Mouse (Mus musculus): Measurements from ENCODE around the gene Ccdc12. TPM values are rescaled to one million over a fixed set of nuclear protein-coding genes. Genes with fewer than 3 reads are reported as not detected.

Ccdc12 gene
- polyA plus RNA-seq (2012; rRNA removed), result 50.0 and 53.6 TPM in 2 replicates

DNA sequence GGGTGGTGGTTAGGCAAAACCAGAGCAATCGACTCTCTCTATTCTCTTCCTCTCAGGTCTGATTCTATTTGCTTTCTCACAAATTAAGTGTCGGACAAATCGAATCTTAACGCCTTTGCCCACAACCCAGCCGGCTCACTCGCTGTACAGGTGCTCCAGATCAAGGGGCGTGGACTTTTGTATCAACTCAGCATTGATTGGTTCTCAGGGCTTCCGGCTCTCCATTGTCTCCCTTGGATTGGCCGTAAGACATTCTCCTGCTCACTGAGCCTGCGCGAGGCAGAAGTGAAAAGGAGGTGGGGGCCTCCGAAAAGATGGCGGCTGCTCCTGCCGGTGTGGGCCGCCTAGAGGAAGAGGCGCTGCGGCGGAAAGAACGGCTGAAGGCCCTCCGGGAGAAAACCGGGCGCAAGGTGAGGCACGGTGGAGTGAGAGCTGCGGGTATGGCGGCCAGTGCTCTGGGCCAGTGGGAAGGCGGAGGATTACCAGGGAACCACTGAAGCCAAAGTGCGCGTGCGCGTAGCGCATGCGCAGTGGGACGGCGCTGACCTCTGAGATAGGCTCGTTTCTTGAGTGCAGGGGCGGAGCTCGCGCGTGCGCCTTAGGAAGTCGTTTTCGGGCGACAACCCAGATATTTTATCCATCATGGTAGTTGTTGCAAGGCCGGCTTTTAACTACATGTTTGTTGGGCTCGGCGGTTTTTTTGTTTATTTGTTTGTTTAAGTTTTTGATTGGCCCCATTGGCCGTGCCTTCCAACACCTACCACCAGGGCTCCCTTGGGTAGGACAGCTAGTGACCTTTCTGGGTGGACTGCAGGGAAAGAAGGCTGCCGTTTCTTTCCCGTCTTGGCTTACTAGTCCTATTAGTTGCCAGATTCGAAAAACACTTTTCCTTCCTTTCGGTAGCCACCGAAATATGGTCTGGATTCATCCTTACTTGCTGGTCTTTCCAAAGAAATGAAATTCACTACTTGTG, at the start of gene Ccdc12:
Ccdc12 (plus strand) TSS at position 255 of the 973 bp plus-strand sequence.

DNA sequence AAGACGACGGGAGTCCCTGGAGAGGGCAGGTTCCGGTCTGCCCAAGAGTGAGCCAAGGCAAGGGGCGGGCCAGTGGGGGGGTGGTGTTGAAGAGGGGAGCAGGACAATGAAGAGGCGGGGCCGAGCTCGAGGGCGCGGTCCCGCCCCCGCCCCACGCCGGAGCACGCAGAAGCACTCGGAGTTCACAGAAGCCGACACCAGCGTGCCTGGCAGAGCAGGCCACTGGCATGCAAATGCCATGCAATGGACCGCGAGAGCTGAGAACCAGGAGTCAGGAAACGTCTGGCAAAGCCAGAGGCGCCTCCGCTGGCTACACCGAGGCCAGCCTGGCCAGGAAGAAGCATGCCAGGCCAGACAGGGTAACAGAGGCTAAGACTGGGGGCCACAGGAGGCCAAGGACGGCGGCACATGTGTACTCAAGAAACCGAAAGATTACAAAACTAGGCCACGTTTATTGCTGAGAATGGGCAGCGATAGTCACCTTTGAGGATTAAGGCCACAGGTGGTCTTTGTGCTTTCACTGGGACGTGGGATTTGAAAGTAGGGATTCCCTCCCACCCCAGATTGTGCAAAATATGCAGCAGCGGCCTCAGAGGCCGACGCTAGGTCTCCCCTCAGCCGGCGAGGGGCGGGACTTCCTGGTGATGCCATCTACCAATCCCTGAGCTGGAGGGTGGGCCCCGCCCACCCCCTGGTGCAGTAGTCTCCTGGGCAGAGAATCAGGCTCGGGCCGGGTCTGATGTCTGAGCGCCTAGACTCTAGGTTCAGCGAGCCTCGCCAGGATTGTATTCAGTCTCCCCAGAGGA, 31.7 kb upstream of the Ccdc12 start, which contains the start of gene Nradd:
Nradd (minus strand) TSS at position 92 of the 806 bp plus-strand sequence.

DNA sequence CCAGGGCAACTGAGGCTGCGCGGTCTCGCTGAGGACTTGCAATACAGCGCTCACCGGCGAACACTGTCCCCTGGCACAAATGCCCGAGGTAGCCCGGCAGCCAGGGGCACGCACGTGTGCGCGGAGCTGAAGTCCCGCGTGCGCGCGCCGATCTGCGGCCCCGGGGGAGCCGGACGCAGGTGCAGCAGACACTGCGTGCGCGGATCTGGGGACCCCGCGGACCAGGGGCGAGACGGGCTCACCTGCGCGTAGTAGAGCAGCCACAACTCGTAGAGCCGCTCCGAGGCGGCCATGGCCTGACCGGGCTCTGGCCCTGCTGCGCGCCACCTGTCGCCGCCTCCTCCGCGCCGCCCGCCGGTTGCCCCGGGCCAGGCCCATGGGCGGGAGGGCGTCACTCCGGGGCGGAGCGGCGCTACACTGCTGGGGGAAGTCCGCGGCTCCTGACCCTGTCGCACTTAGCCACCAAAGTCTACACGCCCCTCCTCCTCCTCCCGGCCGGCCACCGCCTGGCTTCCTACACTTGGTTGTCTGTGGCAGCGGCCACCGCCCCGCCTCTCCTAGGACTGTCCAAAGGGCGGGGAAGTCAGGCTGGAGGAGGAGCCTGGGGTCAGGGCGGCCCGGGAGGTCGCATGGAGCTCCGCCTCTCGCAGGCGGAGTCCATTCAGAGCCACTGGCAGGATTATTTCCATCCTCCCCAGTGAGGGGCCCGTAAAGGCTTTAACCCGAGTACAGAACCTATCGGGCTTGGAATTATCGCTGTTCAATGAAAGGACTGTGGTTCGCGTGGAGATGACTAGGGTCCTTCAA, 2.4 kb upstream of the Ccdc12 start, which contains the start of gene Nbeal2:
Nbeal2 (minus strand) TSS at position 507 of the 807 bp plus-strand sequence.

DNA sequence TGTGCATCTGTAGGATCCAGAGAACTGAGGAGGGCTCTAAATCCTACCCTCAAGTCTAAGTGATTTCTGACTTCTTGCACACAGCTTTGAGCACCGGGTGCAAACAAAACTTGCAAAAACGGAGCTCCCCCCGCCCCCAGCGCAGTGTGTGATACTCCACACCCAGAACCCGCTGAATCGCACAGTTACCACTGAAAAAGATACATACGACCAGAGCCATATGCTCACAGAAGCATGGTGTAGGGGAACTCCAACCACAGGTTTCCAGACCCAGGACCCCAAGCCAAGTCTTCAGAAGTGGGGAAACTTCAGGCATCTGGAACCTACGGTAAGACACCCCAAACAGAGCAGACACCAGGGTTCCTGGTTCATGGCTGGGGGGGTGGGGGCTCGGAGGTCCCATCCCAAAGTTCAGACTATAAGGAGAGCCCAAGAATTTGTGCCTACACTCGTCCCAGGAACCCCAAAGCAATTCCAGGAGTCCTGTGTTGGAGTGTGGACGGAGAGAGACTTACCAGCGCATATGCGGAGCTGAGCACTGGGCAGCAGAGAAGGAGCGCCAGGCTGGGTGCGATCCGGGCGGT, 85.5 kb downstream of the Ccdc12 start, which contains the start of gene Myl3:
Myl3 (plus strand) TSS at position 151 of the 584 bp plus-strand sequence.

DNA sequence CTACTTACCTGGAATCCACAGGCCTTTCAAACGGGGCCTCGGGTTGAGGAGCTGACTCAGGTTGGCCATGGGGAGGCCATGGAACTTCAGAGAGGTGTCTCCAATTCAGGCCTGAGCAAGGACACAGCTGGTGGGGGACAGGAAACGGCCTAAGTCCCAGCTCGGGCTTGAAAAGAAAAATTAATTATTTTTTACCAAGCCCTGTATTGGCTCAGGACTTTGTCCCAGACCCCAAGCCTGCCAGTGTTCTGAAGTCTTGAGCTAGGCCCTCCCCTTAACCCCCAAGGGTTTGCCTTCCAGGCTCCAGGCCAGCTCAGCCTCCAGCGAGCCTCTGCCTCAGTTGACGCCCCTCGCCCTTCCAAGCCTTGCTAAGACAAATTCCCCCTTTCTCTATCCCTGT, 90.7 kb downstream of the Ccdc12 start, which contains the start of gene Pth1r:
Pth1r (minus strand) TSS at position 185 of the 400 bp plus-strand sequence.

Other genes with a start within 250 kb of the Ccdc12 start
- gene Ptpn23, start 248.3 kb upstream of the Ccdc12 start, polyA plus RNA-seq (2012; rRNA removed), result 34.9 and 36.8 TPM in 2 replicates
- 0.21 TPM in 1 of 2 replicates, not detected in the other for gene Ngp, start 236.8 kb upstream of the Ccdc12 start, polyA plus RNA-seq (2012; rRNA removed)
- 6.8 TPM in 2 replicates for gene Klhl18, start 179.8 kb upstream of the Ccdc12 start, polyA plus RNA-seq (2012; rRNA removed)
- 0.26 and 0.32 TPM in 2 replicates for gene Kif9, start 179.5 kb upstream of the Ccdc12 start, polyA plus RNA-seq (2012; rRNA removed)
- 9.4 and 11.4 TPM in 2 replicates for gene Setd2, start 123.9 kb upstream of the Ccdc12 start, polyA plus RNA-seq (2012; rRNA removed)
- gene Nradd, start 32.1 kb upstream of the Ccdc12 start, polyA plus RNA-seq (2012; rRNA removed), result 8.0 and 8.9 TPM in 2 replicates
- 62.6 and 63.2 TPM in 2 replicates for gene Nbeal2, start 2.3 kb upstream of the Ccdc12 start, polyA plus RNA-seq (2012; rRNA removed)
- 27.2 and 38.0 TPM in 2 replicates for gene Myl3, start 85.4 kb downstream of the Ccdc12 start, polyA plus RNA-seq (2012; rRNA removed)
- 9.0 and 13.0 TPM in 2 replicates for gene Pth1r, start 90.6 kb downstream of the Ccdc12 start, polyA plus RNA-seq (2012; rRNA removed)
- gene Prss42, start 141.7 kb downstream of the Ccdc12 start, polyA plus RNA-seq (2012; rRNA removed), result not detected in 2 replicates
- not detected in 2 replicates for gene Prss44, start 157.5 kb downstream of the Ccdc12 start, polyA plus RNA-seq (2012; rRNA removed)
- gene Prss43, start 170.2 kb downstream of the Ccdc12 start, polyA plus RNA-seq (2012; rRNA removed), result not detected in 2 replicates
- gene Prss45, start 178.1 kb downstream of the Ccdc12 start, polyA plus RNA-seq (2012; rRNA removed), result not detected in 2 replicates
- 0.05 TPM in 1 of 2 replicates, not detected in the other for gene Prss46, start 188.0 kb downstream of the Ccdc12 start, polyA plus RNA-seq (2012; rRNA removed)
- not detected in 2 replicates for gene Prss50, start 201.5 kb downstream of the Ccdc12 start, polyA plus RNA-seq (2012; rRNA removed)
- 28.8 and 29.6 TPM in 2 replicates for gene Als2cl, start 223.4 kb downstream of the Ccdc12 start, polyA plus RNA-seq (2012; rRNA removed)
- gene Tmie, start 223.6 kb downstream of the Ccdc12 start, polyA plus RNA-seq (2012; rRNA removed), result 0.93 and 0.97 TPM in 2 replicates

Data from stomach, adult 2 months (tissue).